Mouse (Mus musculus): Measurements from ENCODE around the gene Rab11fip3. TPM values are rescaled to one million over a fixed set of nuclear protein-coding genes. Genes with fewer than 3 reads are reported as not detected.
A peak's percentile ranks its signal among the peaks of the same experiment; 100 is the strongest.
"Not testable (repeated sequence)": the region's sequence is repeated elsewhere in the genome, so short reads cannot be mapped to it uniquely, and the experiment has no call there.

The Rab11fip3 gene
- polyA plus RNA-seq (2012; fragmentation: generic; extraction: Trizol): 19.7 TPM

DNA sequence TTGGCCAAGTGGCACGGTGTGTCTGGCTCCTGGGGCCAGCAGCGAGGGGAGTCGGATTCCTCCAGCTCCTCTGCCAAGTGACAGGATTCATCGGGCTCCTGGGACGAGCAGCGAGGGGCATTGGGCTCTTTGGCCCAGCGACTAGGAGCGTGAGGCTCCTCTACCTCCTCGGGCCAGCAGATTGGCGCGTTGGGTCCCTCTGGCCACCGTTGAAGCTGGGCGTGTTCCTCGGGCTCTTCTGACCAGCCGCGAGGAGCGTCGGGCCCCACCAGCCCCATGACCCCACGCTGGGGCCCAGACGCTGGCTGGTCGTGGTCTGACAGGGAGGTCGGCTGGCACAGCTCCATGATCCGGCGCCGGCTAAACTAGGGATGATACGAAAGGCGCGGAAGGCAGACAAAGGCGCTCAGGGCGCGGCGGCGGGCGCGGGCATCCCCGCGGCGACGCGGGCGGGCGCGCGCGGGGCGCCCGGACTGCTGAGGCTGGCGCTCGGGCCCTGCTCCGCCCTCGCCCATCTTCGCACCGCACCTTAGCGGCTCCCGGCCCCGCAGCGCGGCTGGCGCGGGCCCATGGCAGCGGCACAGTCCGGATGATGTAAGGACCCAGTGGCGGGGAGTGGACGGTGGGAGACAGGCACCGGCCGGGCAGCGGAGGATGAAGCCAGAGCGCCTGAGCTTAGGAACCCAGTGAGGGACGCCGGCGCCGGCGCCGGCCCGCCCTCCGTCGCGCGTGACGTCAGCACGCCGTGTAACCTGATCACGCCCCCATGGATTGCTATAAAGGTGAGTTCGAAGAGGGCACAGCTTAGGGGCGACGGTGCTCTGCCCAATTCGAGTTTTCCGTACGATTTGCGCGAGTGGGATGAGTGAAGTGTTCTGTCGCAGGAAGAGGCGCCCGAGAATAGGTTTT lies at the start of gene Rab11fip3:
Rab11fip3 (minus strand) TSS at position 725 of the 909 bp plus-strand sequence.
- TF ChIP-seq MAX (IDR thresholded peaks at IDR 0.05; ENCODE audit: low read depth): no peak
- peak in 1 of 3 experiments; percentile 3 for TF ChIP-seq MYOG (IDR thresholded peaks at IDR 0.05; ENCODE audit: control insufficient read depth in 1 of 3, insufficient read depth in 1 of 3, insufficient read length in 2 of 3, low read depth in 2 of 3)
- no peak for TF ChIP-seq E2F4 (IDR thresholded peaks at IDR 0.05; ENCODE audit: insufficient read depth)
- TF ChIP-seq TCF12 (IDR thresholded peaks at IDR 0.05; ENCODE audit: insufficient read depth, poor library complexity, severe bottlenecking): no peak
- TF ChIP-seq REST (IDR thresholded peaks at IDR 0.05; ENCODE audit: insufficient read depth, insufficient read length): no peak
- TF ChIP-seq TCF3 (IDR thresholded peaks at IDR 0.05; ENCODE audit: insufficient read length, low read depth): no peak
- no peak for TF ChIP-seq MYOD1 (IDR thresholded peaks at IDR 0.05; ENCODE audit: control insufficient read depth in 1 of 3, insufficient read length in 2 of 3, low read depth in 2 of 3)
- TF ChIP-seq POLR2AphosphoS2 (IDR thresholded peaks at IDR 0.05; ENCODE audit: insufficient read length, low read depth): peak; percentile 79
- peak; percentile 86 for TF ChIP-seq POLR2A (IDR thresholded peaks at IDR 0.05; ENCODE audit: insufficient read length, low read depth)
- no peak for TF ChIP-seq SRF (IDR thresholded peaks at IDR 0.05; ENCODE audit: control insufficient read depth, insufficient read length, low read depth)
- TF ChIP-seq CEBPB (IDR thresholded peaks at IDR 0.05; ENCODE audit: insufficient read depth, poor library complexity, severe bottlenecking): no peak
- peaks cover 45% of the 10 kb centered on the region for H3K79me2 ChIP-seq (ENCODE audit: control insufficient read depth, insufficient read depth)
- no peaks in the 10 kb centered on the region for H3K36me3 ChIP-seq (ENCODE audit: control insufficient read depth, insufficient read depth)
- peak within 1 kb of the TSS; percentile 100 for H3K4me2 ChIP-seq (ENCODE audit: low read depth)
- peak within 1 kb of the TSS; percentile 27 for H3ac ChIP-seq (ENCODE audit: control insufficient read depth, insufficient read length)
- H3K27me3 ChIP-seq (ENCODE audit: control insufficient read depth, insufficient read depth, insufficient read length): no peaks in the 10 kb centered on the region
- H3K4me3 ChIP-seq: peak within 1 kb of the TSS; percentile 60

DNA sequence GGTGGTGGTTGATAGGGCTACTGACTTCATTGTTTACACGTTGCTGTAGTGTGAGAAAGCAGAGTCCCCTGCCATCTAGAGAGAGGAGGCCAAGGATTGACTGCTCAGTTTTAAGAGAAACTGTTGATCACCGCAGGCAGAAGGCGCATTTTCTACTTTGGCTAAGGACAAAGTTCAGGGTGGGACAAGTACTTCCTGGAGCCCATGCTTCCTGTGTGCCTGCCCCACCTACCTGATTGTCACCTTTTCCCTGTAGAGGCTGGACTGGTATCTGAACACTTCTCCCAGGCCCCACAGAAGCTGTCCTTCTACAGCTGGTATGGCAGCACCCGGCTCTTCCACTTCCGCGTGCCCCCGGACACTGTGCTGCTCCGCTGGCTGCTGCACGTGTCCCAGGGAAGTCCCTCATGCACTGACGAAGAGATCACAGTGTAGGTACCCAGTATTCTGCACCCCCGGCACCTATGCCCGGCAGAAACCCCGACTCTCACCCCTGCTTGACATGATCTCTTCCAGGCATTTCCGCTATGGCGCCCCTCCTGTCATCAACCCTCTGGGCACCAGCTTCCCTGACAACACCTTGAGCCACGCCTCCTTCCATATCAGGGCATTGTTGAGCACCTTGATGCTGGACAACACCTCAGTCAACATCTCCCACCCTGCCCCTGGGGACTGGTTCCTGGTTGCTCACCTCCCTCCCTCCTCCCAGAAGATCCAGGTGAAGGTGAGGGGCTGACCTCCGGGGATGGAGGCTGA lies 47.3 kb upstream of the Rab11fip3 start:
- peaks cover 49% of the 10 kb centered on the region for H3K27me3 ChIP-seq (ENCODE audit: control insufficient read depth, insufficient read depth, insufficient read length)
- TF ChIP-seq REST (IDR thresholded peaks at IDR 0.05; ENCODE audit: insufficient read depth, insufficient read length): no peak
- TF ChIP-seq TCF12 (IDR thresholded peaks at IDR 0.05; ENCODE audit: insufficient read depth, poor library complexity, severe bottlenecking): no peak
- no peak for TF ChIP-seq MYOG (IDR thresholded peaks at IDR 0.05; ENCODE audit: control insufficient read depth in 1 of 3, insufficient read depth in 1 of 3, insufficient read length in 2 of 3, low read depth in 2 of 3)

DNA sequence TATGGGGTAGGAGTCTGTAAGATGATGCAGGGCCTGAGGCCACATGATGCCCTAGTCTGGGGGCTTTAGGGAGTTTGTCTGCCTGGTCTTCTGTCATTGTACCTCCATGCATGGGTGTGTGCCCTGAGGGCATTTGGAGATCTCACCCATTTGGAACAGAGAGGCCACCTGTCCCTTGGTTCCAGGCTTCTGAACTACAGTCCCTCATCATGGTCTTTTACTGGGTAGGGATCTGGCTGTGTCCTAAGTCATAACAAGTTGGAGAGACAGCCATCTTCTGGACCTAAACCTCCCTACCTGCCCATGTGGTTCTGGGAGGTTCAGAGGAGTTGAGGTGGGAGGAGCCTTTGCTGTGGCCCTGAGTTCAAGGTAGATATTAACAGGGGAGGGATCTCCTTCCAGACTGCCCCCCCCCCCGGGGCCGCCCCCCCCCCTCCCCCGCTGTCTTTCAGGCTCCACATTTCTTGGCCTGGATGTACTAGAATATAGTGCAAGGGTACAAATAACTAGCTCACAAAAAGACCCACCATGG lies 46.7 kb upstream of the Rab11fip3 start:
- TF ChIP-seq POLR2A (IDR thresholded peaks at IDR 0.05; ENCODE audit: insufficient read length, low read depth) (no peak), MYOG (IDR thresholded peaks at IDR 0.05; ENCODE audit: control insufficient read depth in 1 of 3, insufficient read depth in 1 of 3, insufficient read length in 2 of 3, low read depth in 2 of 3) (no peak), POLR2AphosphoS2 (IDR thresholded peaks at IDR 0.05; ENCODE audit: insufficient read length, low read depth) (no peak), TCF12 (IDR thresholded peaks at IDR 0.05; ENCODE audit: insufficient read depth, poor library complexity, severe bottlenecking) (no peak), MYOD1 (IDR thresholded peaks at IDR 0.05; ENCODE audit: control insufficient read depth in 1 of 3, insufficient read length in 2 of 3, low read depth in 2 of 3) (no peak), SRF (IDR thresholded peaks at IDR 0.05; ENCODE audit: control insufficient read depth, insufficient read length, low read depth) (no peak), REST (IDR thresholded peaks at IDR 0.05; ENCODE audit: insufficient read depth, insufficient read length) (no peak), TCF3 (IDR thresholded peaks at IDR 0.05; ENCODE audit: insufficient read length, low read depth) (no peak), CEBPB (IDR thresholded peaks at IDR 0.05; ENCODE audit: insufficient read depth, poor library complexity, severe bottlenecking) (no peak), MAX (IDR thresholded peaks at IDR 0.05; ENCODE audit: low read depth) (no peak)
- no peak overlapping the region for H3ac ChIP-seq (ENCODE audit: control insufficient read depth, insufficient read length)
- peaks cover 52% of the 10 kb centered on the region for H3K27me3 ChIP-seq (ENCODE audit: control insufficient read depth, insufficient read depth, insufficient read length)
- H3K36me3 ChIP-seq (ENCODE audit: control insufficient read depth, insufficient read depth): no peaks in the 10 kb centered on the region
- no peak overlapping the region for H3K4me2 ChIP-seq (ENCODE audit: low read depth)
- no peaks in the 10 kb centered on the region for H3K79me2 ChIP-seq (ENCODE audit: control insufficient read depth, insufficient read depth)
- no peak overlapping the region for H3K4me3 ChIP-seq

More for the DNA sequence above, 47.3 kb upstream of the Rab11fip3 start:
- no peak overlapping the region for H3ac ChIP-seq (ENCODE audit: control insufficient read depth, insufficient read length)
- no peaks in the 10 kb centered on the region for H3K79me2 ChIP-seq (ENCODE audit: control insufficient read depth, insufficient read depth)
- H3K4me2 ChIP-seq (ENCODE audit: low read depth): no peak overlapping the region
- no peak overlapping the region for H3K4me3 ChIP-seq
- H3K36me3 ChIP-seq (ENCODE audit: control insufficient read depth, insufficient read depth): no peaks in the 10 kb centered on the region

DNA sequence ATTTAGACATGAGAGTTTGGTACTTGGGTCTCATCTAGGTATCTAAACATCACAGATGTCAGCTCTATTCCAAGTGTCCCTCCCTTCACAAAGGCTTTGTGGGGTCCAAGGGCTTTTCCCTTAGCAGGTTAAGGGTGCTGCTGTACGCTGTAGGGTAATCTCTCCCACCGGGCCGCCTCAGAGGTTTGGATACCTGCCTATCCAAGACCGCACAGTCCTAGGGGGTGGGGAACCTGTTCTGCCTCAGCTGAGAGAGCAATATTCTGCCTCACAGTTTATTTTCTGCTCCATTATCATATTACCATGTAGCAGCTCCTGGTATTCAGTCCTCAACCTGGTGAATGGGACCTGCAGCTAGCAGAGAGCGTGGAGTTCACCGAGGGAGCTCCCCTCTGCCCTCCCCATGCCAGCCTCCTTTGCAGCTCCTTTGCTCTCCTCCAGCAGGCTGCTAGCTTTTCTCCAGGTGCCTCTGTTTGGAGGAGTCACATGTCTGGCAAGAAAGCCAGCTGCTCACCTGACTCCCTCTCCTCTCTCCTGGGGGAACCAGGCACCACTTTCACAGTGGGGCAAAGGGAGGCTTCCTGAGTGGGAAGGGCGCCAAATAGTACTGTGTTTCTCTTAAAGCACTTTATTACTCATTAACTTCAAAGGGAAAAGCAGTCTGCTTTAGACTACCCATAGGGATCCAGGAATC lies 46.0 kb upstream of the Rab11fip3 start:
- H3ac ChIP-seq (ENCODE audit: control insufficient read depth, insufficient read length): no peak overlapping the region
- H3K27me3 ChIP-seq (ENCODE audit: control insufficient read depth, insufficient read depth, insufficient read length): peaks cover 57% of the 10 kb centered on the region
- H3K4me3 ChIP-seq: no peak overlapping the region
- TF ChIP-seq MYOD1 (IDR thresholded peaks at IDR 0.05; ENCODE audit: control insufficient read depth in 1 of 3, insufficient read length in 2 of 3, low read depth in 2 of 3) (no peak), POLR2A (IDR thresholded peaks at IDR 0.05; ENCODE audit: insufficient read length, low read depth) (no peak), MYOG (IDR thresholded peaks at IDR 0.05; ENCODE audit: control insufficient read depth in 1 of 3, insufficient read depth in 1 of 3, insufficient read length in 2 of 3, low read depth in 2 of 3) (no peak), CEBPB (IDR thresholded peaks at IDR 0.05; ENCODE audit: insufficient read depth, poor library complexity, severe bottlenecking) (no peak), MAX (IDR thresholded peaks at IDR 0.05; ENCODE audit: low read depth) (no peak), USF1 (IDR thresholded peaks at IDR 0.05; ENCODE audit: low read depth) (no peak), TCF12 (IDR thresholded peaks at IDR 0.05; ENCODE audit: insufficient read depth, poor library complexity, severe bottlenecking) (no peak)
- no peaks in the 10 kb centered on the region for H3K79me2 ChIP-seq (ENCODE audit: control insufficient read depth, insufficient read depth)
- H3K4me2 ChIP-seq (ENCODE audit: low read depth): no peak overlapping the region
- no peaks in the 10 kb centered on the region for H3K36me3 ChIP-seq (ENCODE audit: control insufficient read depth, insufficient read depth)

DNA sequence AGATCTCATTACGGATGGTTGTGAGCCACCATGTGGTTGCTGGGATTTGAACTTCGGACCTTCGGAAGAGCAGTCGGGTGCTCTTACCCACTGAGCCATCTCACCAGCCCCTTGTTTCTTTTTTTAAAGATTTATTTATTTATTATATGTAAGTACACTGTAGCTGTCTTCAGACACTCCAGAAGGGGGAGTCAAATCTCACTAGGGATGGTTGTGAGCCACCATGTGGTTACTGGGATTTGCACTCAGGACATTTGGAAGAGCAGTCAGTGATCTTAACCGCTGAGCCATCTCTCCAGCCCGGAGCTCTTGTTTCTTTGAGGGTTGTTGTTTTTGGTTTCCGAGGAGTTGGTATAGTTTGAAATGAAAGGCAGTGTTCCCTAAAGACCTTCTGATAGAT lies 45.1 kb upstream of the Rab11fip3 start:
- not testable (repeated sequence) for H3K36me3 ChIP-seq (ENCODE audit: control insufficient read depth, insufficient read depth); H3K79me2 ChIP-seq (ENCODE audit: control insufficient read depth, insufficient read depth); H3ac ChIP-seq (ENCODE audit: control insufficient read depth, insufficient read length); H3K4me3 ChIP-seq; H3K4me2 ChIP-seq (ENCODE audit: low read depth)
- peaks cover 54% of the 10 kb centered on the region for H3K27me3 ChIP-seq (ENCODE audit: control insufficient read depth, insufficient read depth, insufficient read length)

All from myocyte (in vitro differentiated cells).